Mouse (Mus musculus): ENCODE measurements around the gene Toe1.

Toe1 gene

DNA sequence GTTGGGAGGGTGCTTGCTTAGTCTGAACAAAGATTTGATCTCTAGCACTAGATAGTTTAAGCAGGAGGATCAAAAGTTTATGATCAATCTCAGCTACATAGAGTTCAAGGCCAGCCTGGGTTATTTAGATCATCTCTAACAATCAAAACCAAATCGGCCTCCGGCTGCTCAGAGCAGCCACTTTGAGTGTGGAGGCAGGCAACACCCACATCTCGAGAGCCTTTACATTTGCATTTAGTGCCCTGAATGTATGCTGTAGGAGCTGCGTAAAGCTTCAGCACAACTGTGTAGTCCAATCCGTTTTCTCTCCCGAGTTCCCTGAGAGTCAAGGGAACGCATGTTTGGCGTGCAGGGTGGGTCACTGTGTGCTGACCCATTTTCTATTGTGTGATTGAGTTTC lies 15.0 kb downstream of the Toe1 start:
- no peak for DNase-seq (ENCODE audit: low spot score)

- peak; percentile 67 for DNase-seq (ENCODE audit: low spot score)
These were observed 18.5 kb downstream of the Toe1 start for GRCm38 (mm10) chr4:116788956-116789355.

DNA sequence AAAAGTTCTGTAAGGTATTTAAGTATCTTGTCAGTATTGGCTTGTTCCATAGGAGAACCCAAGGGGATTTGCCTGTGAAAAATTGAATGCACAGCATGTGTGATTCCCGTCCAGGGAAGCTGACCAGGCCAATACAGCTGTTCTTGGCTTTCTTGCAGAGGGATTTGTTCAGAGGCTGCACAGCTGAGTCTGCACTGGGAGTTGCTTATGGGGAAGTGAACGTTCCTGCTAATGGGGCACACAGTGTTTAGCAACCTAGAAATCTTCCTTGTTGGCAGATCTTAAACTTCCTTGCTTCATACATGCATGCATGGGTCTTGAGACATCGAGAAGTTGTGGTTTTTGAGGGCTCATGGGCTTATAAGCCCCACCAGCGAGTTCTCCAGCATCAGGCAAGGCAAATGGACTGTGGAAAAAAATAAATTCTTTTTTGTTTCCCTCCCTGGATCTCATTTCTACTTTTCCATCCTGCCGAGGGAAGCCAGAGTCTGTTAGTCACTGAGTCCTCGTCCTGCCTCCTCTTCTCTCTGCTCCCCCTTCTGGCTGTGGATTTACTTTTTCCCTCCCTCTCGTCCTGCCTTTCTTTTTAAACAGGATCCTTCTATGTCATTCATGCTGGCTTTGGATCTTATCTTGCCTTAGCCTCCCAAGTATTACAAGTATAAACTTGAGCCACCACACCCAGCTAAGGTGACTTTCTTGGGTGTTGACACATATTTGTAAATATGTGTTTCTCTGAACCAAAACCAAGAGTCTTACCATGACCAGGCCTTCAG lies 19.3 kb downstream of the Toe1 start:
- DNase-seq (ENCODE audit: low spot score) = no peak

- DNase-seq (ENCODE audit: low spot score) = no peak
These were observed 20.9 kb downstream of the Toe1 start for GRCm38 (mm10) chr4:116786587-116786986.

DNA sequence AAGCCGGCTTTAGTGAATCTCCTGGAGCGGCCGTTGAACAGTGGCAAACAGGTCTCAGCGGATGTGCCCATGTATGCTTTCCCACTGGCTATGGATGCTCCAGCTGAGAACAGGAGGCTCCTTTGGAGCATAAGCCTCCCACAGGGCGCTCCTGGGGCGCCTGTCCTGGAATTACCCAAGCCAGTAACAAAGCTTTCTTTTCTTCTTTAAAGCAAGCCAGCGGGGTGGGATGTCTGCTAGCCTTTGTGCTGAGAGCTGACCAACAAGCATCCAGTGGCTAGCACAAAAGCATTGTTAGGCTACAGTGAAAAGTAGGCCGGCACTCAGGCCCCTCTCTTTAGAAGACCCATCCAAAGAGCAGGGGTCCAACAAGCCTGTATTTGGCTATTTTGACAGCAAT lies 25.3 kb downstream of the Toe1 start:
- no peak for DNase-seq (ENCODE audit: low spot score)

DNA sequence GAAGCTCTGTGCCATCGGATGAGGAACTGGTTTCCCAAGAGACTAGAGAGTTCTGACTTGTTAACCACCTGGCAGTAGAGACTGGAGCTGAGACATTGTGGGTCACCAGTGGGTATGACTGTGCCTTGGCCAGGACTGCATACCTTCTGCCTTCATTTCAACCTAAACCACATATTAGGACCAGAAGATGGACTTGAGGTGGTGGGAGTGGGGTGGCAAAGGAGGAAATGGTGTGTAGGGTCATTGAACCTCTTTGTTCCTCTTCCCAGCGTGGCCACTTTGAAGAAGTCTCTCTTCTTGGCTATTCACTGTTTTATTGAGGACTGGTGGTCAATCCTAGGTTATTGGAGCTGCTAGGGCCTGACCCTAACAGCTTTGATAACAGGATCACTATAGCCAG lies 26.1 kb downstream of the Toe1 start:
- DNase-seq (ENCODE audit: low spot score) = no peak

DNA sequence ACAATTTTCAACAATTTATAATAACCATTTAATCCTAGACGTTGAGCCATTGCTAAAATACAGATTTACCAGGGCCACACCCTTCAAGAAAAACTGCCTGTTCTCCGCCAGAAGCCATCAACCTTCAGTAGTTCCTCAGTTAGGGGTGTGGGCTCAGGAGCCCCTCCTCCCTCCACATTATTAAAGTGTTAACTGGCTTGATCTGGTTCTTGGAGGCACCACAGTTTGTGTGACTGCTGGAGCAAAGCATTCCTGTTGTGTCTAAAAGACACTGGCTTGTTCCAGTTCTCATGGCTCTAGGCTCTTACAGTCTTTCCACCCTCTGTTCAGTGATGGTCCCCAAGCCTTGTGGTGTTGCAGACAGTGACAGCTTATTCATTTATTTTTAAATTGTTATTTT lies 26.9 kb downstream of the Toe1 start:
- DNase-seq (ENCODE audit: low spot score) = no peak

DNA sequence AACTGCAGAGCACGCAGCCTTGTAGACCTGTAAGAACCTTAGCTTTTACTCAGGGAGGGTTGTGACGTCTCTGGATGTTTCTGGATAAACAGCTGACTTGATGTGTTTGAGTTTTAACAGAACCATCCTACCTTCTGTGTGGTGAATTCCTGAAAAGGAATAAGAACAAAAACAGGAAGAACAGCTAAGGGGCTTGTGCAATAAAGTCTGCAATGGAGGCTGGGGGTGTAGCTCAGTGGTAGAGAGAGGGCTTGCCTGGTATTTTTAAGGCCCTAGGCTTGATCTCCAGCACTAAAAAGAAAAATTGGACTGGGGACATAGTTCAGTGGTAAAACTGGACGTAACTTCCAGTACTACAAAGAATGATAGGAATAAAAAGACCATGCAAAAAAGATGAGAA lies 30.4 kb downstream of the Toe1 start:
- no peak for DNase-seq (ENCODE audit: low spot score)

GRCm38 (mm10) chr4:116776391-116776790 lies 31.0 kb downstream of the Toe1 start:
- no peak for DNase-seq (ENCODE audit: low spot score)

DNA sequence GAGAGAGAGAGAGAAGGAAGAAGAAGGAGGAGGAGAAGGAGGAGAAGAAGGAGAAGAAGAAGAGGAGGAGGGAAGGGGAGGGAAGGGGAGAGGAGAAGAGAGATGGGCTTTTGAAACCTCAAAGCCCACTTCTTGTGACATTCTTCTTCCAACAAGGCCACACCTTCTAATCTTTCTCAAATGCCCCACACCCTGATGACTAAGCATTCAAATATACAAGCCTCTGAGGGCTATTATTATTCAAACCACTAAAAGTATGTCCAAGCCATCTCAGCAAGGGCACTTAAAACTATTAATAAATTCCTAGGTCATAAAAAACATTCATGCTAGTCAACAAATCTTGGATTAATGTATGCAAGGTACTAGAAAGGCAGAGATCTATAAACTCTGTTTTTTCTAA lies 38.4 kb downstream of the Toe1 start:
- no peak for DNase-seq (ENCODE audit: low spot score)

- DNase-seq (ENCODE audit: low spot score) = no peak
These were observed 38.9 kb downstream of the Toe1 start for GRCm38 (mm10) chr4:116768510-116768909.

DNA sequence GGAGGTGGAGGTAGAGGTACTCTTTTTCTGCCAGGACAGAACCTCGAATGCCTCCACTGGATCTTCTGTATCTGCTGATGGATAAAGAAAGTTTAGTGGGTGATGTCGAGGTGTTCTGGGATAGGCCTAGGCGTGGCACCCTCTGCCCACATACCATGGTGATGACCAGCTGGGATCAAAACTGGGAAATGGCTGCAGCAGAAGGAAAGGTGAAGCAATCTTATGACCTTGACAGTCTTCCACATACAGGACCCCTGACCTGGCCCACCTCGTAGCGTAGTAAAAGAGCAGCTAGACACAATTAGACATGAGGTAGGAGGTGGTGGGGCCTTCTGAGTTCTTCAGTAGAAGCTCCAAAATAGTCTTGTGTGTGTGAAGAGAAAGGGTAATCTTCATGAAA lies 43.4 kb downstream of the Toe1 start:
- DNase-seq (ENCODE audit: low spot score) = no peak

GRCm38 (mm10) chr4:116761914-116762313 lies 45.5 kb downstream of the Toe1 start:
- DNase-seq (ENCODE audit: low spot score) = no peak

DNA sequence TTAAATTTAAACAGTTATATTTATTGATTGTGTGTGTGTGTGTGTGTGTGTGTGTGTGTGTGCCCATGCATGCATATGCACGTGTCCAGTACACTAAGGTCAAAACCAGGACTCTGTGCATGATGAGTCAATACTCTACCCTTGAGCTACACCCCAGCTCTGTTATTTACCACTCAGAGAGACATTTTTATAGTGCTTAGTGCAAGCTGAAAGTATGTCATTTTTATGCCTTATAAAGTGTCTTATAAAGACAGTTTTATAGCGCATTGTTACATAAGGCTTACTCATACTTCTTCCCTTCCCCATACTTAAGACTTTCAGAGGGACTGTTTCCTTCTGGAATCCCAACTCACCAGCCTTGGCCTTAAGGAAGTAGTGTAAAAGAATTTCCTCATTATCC lies 57.7 kb downstream of the Toe1 start:
- DNase-seq (ENCODE audit: low spot score) = no peak

Measured in testis, postnatal 14 days (tissue).